Mouse (Mus musculus): ENCODE measurements around the gene Ephb4. TPM values are rescaled to one million over a fixed set of nuclear protein-coding genes. Genes with fewer than 3 reads are reported as not detected.
A peak's percentile ranks its signal among the peaks of the same experiment; 100 is the strongest.

Ephb4 gene
- polyA plus RNA-seq, 1 experiment = 0.04 TPM

DNA sequence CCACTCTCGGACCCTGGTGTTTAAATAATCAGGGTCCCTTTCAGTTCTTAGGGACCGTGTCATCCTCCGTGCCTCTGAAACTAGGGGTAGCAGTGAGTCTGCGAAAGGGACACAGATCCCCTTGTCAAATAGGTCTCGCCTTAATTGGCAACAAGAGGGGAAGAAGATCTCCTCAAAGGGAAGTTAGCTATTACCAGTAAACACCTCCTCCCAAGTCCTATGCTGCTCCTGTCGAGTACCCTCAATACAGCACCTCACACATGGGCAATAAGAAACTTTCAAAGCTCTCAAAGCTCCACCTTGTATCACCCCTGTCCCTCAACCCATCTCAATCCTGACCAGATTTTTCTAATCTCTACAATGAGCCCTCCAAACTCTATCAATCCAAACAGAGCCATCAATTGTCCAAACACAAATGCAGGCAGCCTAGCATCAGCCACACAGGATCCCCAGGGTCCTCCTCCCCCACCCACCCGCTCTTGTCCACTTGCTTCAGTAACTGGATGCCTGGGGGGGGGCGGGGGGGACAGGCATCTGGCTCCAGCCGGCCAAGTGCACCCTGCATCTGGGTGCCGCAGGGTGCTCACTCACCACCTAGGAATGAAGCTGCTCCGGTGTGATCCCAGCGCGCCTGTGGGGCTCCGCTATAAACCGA lies 16.9 kb upstream of the Ephb4 start:
- no peaks in the 10 kb centered on the region for H3K36me3 ChIP-seq (ENCODE audit: control insufficient read depth)
- H3K9me3 ChIP-seq (ENCODE audit: control insufficient read depth, low read length) = no peaks in the 10 kb centered on the region
- peaks cover 30% of the 10 kb centered on the region for H3K4me1 ChIP-seq (ENCODE audit: control insufficient read depth)
- H3K27me3 ChIP-seq (ENCODE audit: control insufficient read depth) = peaks cover 2% of the 10 kb centered on the region; the same call in 1 of the 2 replicates
- peak overlapping the region; percentile 66 for H3K4me3 ChIP-seq (replicated peaks)
- TF ChIP-seq TAL1 (IDR thresholded peaks at IDR 0.05; ENCODE audit: low read length) = no peak
- TF ChIP-seq GATA1 (IDR thresholded peaks at IDR 0.05; ENCODE audit: low read length) = no peak

GRCm38 (mm10) chr5:137333512-137334174 lies 16.3 kb upstream of the Ephb4 start, which contains the start of gene Slc12a9:
Gene Slc12a9 (minus strand): TSS chr5:137333597.
- Histone ChIP-seq H3K9me3 (ENCODE audit: control insufficient read depth, low read length) (no peaks in the 10 kb centered on the region), H3K36me3 (ENCODE audit: control insufficient read depth) (no peaks in the 10 kb centered on the region), H3K27me3 (ENCODE audit: control insufficient read depth) (peaks cover 2% of the 10 kb centered on the region), H3K4me3 (replicated peaks) (peak within 1 kb of the TSS; percentile 66), H3K4me1 (ENCODE audit: control insufficient read depth) (peaks cover 36% of the 10 kb centered on the region)
- TF ChIP-seq GATA1 (IDR thresholded peaks at IDR 0.05; ENCODE audit: low read length) (no peak), TAL1 (IDR thresholded peaks at IDR 0.05; ENCODE audit: low read length) (no peak)

GRCm38 (mm10) chr5:137334317-137334716 lies 15.6 kb upstream of the Ephb4 start:
- Histone ChIP-seq H3K36me3 (ENCODE audit: control insufficient read depth) (no peaks in the 10 kb centered on the region), H3K4me1 (ENCODE audit: control insufficient read depth) (peaks cover 43% of the 10 kb centered on the region), H3K9me3 (ENCODE audit: control insufficient read depth, low read length) (no peaks in the 10 kb centered on the region), H3K4me3 (replicated peaks) (no peak overlapping the region), H3K27me3 (ENCODE audit: control insufficient read depth) (peaks cover 9% of the 10 kb centered on the region)
- TF ChIP-seq TAL1 (IDR thresholded peaks at IDR 0.05; ENCODE audit: low read length) (no peak), GATA1 (IDR thresholded peaks at IDR 0.05; ENCODE audit: low read length) (no peak)

DNA sequence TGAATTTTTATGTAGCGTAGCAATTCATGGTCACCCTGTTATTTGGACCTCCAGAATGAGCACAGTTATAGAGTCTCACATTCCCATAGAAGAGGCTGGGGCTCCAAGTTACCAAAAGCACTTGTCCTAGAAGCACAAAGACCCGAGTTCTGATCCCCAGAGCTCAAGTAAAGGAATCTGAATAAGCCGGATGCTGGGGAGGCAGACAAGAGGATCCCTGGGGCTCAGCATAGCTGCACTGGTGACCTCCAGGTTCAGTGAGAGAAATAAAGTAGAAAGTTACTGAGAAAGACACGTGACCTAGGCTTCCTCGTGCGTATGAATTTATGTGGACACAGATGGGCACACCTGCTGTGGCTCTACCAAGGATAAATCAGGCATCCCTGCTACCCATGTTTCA lies 14.8 kb upstream of the Ephb4 start:
- peaks cover 16% of the 10 kb centered on the region for H3K27me3 ChIP-seq (ENCODE audit: control insufficient read depth)

GRCm38 (mm10) chr5:137337190-137337589 lies 12.7 kb upstream of the Ephb4 start:
- H3K27me3 ChIP-seq (ENCODE audit: control insufficient read depth) = peaks cover 19% of the 10 kb centered on the region
- no peaks in the 10 kb centered on the region for H3K9me3 ChIP-seq (ENCODE audit: control insufficient read depth, low read length)
- no peak overlapping the region for H3K4me3 ChIP-seq (replicated peaks)
- H3K36me3 ChIP-seq (ENCODE audit: control insufficient read depth) = no peaks in the 10 kb centered on the region
- TF ChIP-seq GATA1 (IDR thresholded peaks at IDR 0.05; ENCODE audit: low read length) (no peak), TAL1 (IDR thresholded peaks at IDR 0.05; ENCODE audit: low read length) (no peak)
- peaks cover 49% of the 10 kb centered on the region for H3K4me1 ChIP-seq (ENCODE audit: control insufficient read depth)

More for the DNA sequence above, 14.8 kb upstream of the Ephb4 start:
- TF ChIP-seq TAL1 (IDR thresholded peaks at IDR 0.05; ENCODE audit: low read length) = no peak
- TF ChIP-seq GATA1 (IDR thresholded peaks at IDR 0.05; ENCODE audit: low read length) = no peak
- no peak overlapping the region for H3K4me3 ChIP-seq (replicated peaks)
- no peaks in the 10 kb centered on the region for H3K9me3 ChIP-seq (ENCODE audit: control insufficient read depth, low read length)
- peaks cover 48% of the 10 kb centered on the region for H3K4me1 ChIP-seq (ENCODE audit: control insufficient read depth)
- no peaks in the 10 kb centered on the region for H3K36me3 ChIP-seq (ENCODE audit: control insufficient read depth)

GRCm38 (mm10) chr5:137338256-137338655 lies 11.7 kb upstream of the Ephb4 start:
- Histone ChIP-seq H3K4me3 (replicated peaks) (peak overlapping the region; percentile 59), H3K27me3 (ENCODE audit: control insufficient read depth) (peaks cover 19% of the 10 kb centered on the region), H3K9me3 (ENCODE audit: control insufficient read depth, low read length) (no peaks in the 10 kb centered on the region), H3K36me3 (ENCODE audit: control insufficient read depth) (no peaks in the 10 kb centered on the region), H3K4me1 (ENCODE audit: control insufficient read depth) (peaks cover 43% of the 10 kb centered on the region)
- TF ChIP-seq TAL1 (IDR thresholded peaks at IDR 0.05; ENCODE audit: low read length) (no peak), GATA1 (IDR thresholded peaks at IDR 0.05; ENCODE audit: low read length) (no peak)

DNA sequence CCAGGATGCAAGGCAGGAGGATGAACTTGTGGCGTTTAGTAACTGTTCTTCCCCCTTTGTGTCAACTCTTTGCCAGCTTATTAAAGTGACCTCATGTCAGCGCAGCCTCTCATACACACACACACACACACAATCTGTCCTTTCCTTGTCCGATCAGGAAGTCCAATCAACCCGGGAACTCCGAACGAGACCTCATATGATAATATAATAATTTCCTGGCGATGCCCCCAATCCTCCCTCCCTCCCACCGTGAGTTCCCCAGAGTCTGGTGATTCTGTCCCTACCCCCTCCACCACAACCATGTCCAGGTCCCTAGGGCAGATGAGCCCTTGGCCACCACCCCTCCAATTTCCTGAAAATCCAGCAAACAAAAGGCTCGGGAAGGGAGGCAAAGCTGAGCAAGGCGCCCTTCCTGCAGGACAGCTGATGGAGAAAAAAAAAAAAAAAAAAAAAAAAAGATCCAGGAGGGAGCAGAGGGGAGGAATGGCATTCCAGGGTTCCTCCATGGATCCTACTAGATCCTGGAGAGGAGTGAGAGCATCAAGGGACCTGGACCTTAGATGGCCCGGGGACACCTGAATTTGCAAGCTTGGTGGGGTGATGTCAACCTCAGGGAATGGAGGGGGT lies 11.1 kb upstream of the Ephb4 start:
- TF ChIP-seq TAL1 (IDR thresholded peaks at IDR 0.05; ENCODE audit: low read length) = no peak; the same call in 2 of the 3 replicates
- TF ChIP-seq GATA1 (IDR thresholded peaks at IDR 0.05; ENCODE audit: low read length) = no peak
- H3K4me1 ChIP-seq (ENCODE audit: control insufficient read depth) = peaks cover 38% of the 10 kb centered on the region
- H3K9me3 ChIP-seq (ENCODE audit: control insufficient read depth, low read length) = no peaks in the 10 kb centered on the region
- no peaks in the 10 kb centered on the region for H3K36me3 ChIP-seq (ENCODE audit: control insufficient read depth)
- H3K4me3 ChIP-seq (replicated peaks) = peak overlapping the region; percentile 59
- peaks cover 19% of the 10 kb centered on the region for H3K27me3 ChIP-seq (ENCODE audit: control insufficient read depth)

GRCm38 (mm10) chr5:137339290-137339979 lies 10.5 kb upstream of the Ephb4 start:
- Histone ChIP-seq H3K4me3 (replicated peaks) (peak overlapping the region; percentile 59), H3K36me3 (ENCODE audit: control insufficient read depth) (no peaks in the 10 kb centered on the region), H3K27me3 (ENCODE audit: control insufficient read depth) (peaks cover 19% of the 10 kb centered on the region), H3K4me1 (ENCODE audit: control insufficient read depth) (peaks cover 33% of the 10 kb centered on the region), H3K9me3 (ENCODE audit: control insufficient read depth, low read length) (no peaks in the 10 kb centered on the region)
- no peak for TF ChIP-seq GATA1 (IDR thresholded peaks at IDR 0.05; ENCODE audit: low read length)
- TF ChIP-seq TAL1 (IDR thresholded peaks at IDR 0.05; ENCODE audit: low read length) = no peak; the same call in 2 of the 3 replicates
